Mouse (Mus musculus): Measurements from ENCODE around the gene Adamtsl5.
A peak's percentile ranks its signal among the peaks of the same experiment; 100 is the strongest.

Gene Adamtsl5

DNA sequence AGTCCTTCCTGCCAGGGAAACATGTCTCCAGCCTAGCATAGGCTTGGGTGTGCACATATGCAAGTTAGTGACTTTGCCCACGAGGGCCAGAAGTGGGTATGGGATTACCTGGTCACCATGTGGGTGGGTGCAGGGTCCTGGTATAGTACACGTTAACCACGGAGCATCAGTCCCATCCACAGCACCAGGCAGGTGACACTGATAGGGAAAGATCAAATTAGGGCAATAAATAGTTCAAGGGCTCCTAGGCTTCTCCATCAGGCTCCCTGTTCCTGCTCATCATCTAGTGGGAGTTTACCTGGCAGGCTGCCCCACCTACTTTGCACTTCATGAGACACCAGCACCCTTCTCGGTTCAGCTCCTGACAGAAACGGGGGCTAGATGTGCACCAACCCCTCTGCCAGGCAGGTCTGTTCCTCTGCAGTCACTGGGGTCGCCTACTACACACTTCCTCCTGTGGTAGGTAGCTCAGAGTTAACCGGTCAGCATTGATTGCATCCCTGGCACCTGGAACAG lies 53.4 kb downstream of the Adamtsl5 start:
- peak; percentile 63 for DNase-seq (ENCODE audit: low spot score)

DNA sequence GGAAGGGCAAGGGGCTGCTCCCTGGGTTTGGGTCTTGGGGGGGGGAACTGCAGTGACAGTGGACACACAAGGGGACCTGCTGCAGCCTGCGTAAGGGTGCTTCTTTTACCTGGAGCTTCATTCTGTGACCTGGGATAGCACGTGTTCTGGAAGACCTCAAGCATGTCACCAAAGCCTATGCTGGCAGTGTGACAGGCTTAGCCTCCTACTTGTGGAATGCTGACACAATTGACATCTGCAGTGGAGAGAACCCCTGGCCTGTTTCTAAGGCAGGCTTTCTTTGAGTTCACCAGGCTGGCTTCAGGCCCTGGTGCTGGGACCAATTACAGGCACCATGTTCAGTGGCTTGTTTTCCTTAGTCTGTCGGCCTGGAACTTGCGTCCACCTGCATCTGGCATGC lies 53.9 kb downstream of the Adamtsl5 start:
- DNase-seq (ENCODE audit: low spot score): no peak

DNA sequence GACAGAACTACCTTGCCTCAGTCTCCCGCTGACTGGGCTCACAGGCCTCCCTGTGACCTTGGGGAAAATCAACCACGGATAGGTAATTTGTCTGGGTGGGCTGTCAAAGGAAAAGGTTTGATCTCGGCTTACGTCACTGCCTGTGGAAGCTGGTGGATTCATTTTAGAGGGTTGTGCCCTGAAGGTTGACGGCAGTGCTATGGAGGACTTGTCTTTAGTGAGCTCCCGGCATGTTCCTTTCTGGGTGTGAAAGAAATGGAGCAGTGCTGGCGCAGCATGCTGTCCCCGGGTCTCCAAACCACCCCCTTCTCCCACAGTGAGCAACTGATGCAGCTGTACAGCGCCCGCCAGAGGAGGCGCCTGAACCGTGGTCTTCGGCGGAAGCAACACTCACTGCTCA lies 54.9 kb downstream of the Adamtsl5 start:
- no peak for DNase-seq (ENCODE audit: low spot score)

DNA sequence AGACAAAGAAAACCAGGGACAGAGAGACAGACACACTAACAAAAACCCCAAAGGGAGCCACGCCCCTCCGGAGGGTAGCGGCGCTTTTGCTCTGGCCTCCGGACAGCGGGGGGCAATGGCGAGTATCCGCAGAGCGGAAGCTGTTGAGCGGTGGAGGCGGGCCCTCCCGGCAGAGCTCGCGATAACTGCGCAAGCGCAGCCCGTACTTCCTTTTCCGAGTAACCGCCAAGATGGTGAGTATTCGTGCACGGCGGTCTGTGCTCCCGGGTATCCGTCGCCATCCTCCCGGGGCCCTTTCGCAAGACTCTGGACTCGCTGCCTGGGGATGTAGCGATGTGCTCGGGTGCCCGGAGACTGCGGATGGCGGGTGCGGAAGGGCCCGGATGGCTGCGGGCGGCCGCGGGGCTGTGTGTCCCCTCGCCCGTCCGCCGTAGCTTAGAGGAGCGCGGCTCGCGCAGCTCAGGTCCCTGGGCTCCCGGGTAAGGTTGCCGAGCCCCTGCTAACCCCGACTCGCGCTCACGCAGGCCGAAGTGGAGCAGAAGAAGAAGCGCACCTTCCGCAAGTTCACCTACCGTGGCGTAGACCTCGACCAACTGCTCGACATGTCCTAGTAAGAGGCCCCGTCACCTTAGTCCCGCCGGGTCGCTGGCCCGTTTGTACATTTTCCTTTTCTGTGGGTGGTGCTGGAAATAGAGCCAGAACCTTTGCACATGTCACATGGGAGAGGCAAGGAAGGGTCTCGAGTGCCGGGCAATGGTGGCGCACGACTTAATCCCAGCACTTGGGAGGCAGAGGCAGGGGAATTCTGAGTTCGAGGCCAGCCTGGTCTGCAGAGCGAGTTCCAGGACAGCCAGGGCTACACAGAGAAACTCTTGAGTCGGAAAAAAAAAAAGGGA lies 55.7 kb downstream of the Adamtsl5 start, which contains the start of gene Rps15:
Rps15 (plus strand) TSS at position 203 of the 896 bp plus-strand sequence.
- DNase-seq (ENCODE audit: low spot score): peak; percentile 97

All from testis, postnatal 10 days (tissue).